Mouse (Mus musculus) lung, postnatal 0 days (tissue): ENCODE measurements around the gene Ccer1.

Experiments
- CTCF ChIP-seq: IDR thresholded peaks from 2 replicates; pipeline ENCODE4 v1.5.1; 2016; ENCODE audit warnings: antibody characterized with exemption, mild to moderate bottlenecking
- EP300 ChIP-seq: IDR thresholded peaks from 2 replicates; pipeline ENCODE4 v1.6.1; 2016; ENCODE audit warnings: antibody characterized with exemption, mild to moderate bottlenecking, control low read depth

DNA sequence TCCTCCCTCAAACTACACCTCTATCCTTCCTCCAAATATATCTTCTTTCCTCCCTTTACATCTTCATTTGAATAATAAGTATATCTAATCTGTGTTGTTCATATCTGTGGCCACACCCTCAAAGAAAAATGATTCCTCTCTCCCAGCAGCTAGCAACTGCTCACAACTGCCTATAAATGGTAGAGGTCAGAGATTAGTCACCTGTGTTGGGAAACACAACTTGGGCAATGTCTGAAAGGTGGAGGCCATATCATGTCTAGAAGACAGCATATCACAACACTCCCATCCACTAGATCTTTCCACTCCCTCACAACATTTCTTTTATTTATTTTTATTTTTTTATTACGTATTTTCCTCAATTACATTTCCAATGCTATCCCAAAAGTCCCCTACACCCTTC, 33.4 kb upstream of the Ccer1 start:
- TF ChIP-seq CTCF (no peak), EP300 (no peak)
